Mouse (Mus musculus): ENCODE results near the gene Rubcn. TPM values are rescaled to one million over a fixed set of nuclear protein-coding genes. Genes with fewer than 3 reads are reported as not detected.
"Not testable (repeated sequence)": the region's sequence is repeated elsewhere in the genome, so short reads cannot be mapped to it uniquely, and the experiment has no call there.

The Rubcn gene
- total RNA-seq, 2 experiments from 2014 or later: 7.9 to 13.0 TPM

- ATAC-seq (replicated peaks; ENCODE audit: low FRiP score, poor library complexity, severe bottlenecking): not testable (repeated sequence)
Measured at GRCm38 (mm10) chr16:32875281-32875680, 2.3 kb downstream of the Rubcn start.

DNA sequence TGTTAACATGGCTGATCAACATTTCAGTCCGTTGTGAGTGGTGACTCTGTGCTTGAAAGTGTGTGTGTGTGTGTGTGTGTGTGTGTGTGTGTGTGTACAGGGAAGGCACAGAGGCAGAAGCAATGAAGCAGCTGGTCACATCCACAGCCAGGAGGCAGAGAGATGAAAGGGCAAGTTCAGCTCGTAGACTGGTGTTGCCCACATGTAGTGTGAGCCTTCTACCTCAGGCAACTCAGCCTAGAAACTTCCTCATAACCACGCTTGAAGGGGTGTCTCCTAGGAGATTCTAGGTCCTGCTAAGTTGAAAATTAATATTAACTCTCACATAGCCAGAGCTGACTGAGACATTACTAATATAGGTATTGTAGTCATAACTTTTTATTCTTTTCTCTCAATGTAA, 4.2 kb downstream of the Rubcn start:
- ATAC-seq (replicated peaks; ENCODE audit: low FRiP score, poor library complexity, severe bottlenecking): no peak

- no peak for ATAC-seq (replicated peaks; ENCODE audit: low FRiP score, poor library complexity, severe bottlenecking)
Measured at GRCm38 (mm10) chr16:32870231-32870630, 7.3 kb downstream of the Rubcn start.

- peak; percentile 91 for ATAC-seq (replicated peaks; ENCODE audit: low FRiP score, poor library complexity, severe bottlenecking)
Measured at GRCm38 (mm10) chr16:32867919-32868552, 9.5 kb downstream of the Rubcn start.

GRCm38 (mm10) chr16:32866713-32867112, 10.9 kb downstream of the Rubcn start:
- ATAC-seq (replicated peaks; ENCODE audit: low FRiP score, poor library complexity, severe bottlenecking): no peak

GRCm38 (mm10) chr16:32865401-32865800, 12.2 kb downstream of the Rubcn start:
- ATAC-seq (replicated peaks; ENCODE audit: low FRiP score, poor library complexity, severe bottlenecking): no peak

DNA sequence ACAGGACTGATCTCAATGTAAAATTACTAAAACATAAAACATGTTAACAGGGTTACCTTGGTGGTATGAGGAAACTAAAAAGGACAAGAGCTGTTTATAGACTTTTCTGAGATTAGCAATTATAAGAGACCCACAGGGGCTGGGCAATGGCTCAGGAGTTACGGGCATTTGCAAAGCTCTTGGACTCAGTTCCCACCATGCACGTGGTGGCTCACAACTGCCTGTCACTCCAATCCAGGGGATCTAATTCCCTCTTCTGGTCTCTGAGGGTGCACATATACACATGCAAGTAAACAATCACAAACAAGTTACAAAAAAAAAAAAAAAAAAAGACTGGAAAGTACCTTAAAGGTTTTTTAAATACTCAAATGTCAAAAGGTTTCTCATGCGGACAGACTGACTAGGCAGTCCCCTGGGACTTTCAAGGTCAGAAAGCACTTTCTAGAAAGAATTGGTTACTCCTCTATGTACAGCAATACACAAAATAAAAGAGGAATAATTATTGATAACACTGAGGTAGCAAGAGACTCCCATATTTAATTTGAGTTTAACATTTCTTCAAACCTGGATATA, 15.7 kb downstream of the Rubcn start:
- ATAC-seq (replicated peaks; ENCODE audit: low FRiP score, poor library complexity, severe bottlenecking): no peak

DNA sequence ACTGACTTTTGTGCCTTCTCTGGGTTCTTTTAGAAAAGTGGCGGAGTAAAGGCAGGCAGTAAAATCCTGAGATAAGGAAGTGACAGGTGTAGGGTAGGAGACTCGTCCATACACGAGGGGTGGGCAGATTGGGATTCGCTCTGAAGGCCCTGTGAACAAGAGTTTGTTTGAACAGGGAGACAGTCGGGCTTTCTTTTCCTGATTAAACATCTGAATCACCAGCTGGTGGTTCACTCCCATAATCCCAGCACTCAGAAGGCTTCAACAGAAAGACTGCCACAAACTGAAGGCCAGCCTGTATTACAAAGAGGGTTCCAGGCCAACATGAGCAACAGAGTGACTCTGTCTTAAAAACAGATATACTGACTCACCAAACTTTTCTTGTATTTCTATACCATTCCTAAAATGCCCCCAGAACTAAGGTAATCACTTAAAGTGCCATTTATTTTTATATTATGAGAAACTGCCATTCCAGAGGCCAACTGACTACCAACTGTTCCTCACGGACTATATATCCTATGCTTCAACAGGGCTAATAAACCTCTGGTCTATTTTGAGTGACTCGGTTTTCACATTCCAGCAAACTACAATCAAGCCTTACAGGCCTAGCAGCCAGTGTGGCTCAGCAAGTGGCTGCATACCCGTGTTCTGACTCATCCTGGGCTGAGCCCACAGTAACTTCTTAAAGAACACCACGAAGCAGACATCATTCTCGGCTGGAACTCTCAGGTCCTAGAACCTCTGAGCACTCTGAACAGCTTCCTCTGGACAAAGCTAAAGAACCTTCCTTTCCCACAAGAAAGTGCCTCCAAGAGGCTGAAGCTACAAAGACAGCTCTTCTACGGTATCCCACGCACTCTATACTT, 18.6 kb downstream of the Rubcn start:
- no peak for ATAC-seq (replicated peaks; ENCODE audit: low FRiP score, poor library complexity, severe bottlenecking)

- ATAC-seq (replicated peaks; ENCODE audit: low FRiP score, poor library complexity, severe bottlenecking): no peak
Measured at GRCm38 (mm10) chr16:32858356-32858755, 19.2 kb downstream of the Rubcn start.

DNA sequence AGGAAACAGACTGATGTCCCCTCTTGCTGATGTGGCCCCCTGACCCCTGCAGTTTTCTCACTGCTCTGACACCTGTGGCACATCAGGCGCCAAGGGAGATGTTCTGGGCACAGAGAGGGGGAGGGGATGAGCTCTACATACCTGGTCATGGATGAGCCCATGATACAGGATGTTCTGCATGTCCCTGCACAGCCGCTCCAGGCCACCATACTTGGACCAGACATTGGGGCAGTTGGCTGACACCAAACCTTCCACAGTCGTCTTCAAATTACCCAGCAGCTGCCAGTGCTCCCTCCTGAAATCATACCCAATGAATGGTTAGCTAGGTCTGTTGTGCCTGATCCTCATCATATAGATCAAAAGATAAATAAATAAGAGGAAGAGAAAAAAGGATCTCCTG, 20.8 kb downstream of the Rubcn start:
- ATAC-seq (replicated peaks; ENCODE audit: low FRiP score, poor library complexity, severe bottlenecking): no peak

DNA sequence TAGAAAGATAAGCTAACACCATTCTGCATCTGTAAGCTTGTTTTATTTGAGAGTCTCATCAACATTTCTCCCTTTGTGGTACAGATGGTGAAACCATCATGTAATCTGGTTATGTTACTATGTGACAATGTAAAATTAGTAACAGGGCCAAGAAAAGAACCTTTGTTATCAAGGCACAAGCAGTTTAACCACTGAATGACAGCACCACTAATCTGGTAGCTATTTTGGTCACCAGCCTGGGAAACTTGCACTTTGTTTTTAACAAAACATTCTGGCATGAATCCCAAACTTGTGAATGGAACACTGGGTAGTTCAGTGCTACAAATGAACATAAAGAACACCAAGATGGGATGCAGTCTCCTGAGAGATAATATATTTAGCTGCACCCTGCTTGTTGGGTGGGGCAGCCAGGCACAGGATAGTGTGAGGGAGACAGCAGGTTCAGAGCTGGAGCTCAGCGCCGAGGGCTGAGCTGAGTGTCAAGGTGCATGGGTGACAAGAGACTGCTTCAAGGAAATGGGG, 23.5 kb downstream of the Rubcn start:
- no peak for ATAC-seq (replicated peaks; ENCODE audit: low FRiP score, poor library complexity, severe bottlenecking)

DNA sequence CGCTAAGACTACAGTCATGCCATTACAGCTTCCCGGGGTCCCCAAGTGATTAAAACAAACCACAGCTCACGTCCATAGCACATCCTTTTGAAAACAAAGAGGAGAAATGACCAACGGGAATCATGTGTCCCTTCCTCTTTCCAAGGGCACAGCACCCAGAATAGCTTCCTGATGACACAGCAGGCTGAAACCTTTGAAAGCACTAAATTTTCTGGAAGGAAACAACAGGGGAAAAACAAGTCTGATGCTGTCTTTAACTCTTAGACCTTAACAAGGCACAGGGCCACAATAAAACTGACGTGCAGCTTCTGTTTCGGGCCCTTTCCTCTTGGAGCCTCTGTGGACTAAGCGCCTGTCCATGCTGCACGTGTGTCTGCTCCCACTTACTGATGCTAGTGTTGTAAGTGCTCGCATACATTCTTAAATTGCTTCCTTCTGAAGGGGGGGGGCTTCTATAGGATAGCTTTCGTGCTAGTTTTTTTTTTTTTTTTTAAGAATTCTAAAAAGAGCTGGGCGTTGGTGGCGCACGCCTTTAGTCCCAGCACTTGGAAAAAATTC, 24.0 kb downstream of the Rubcn start:
- ATAC-seq (replicated peaks; ENCODE audit: low FRiP score, poor library complexity, severe bottlenecking): no peak

GRCm38 (mm10) chr16:32849042-32849830, 28.3 kb downstream of the Rubcn start:
- ATAC-seq (replicated peaks; ENCODE audit: low FRiP score, poor library complexity, severe bottlenecking): no peak

DNA sequence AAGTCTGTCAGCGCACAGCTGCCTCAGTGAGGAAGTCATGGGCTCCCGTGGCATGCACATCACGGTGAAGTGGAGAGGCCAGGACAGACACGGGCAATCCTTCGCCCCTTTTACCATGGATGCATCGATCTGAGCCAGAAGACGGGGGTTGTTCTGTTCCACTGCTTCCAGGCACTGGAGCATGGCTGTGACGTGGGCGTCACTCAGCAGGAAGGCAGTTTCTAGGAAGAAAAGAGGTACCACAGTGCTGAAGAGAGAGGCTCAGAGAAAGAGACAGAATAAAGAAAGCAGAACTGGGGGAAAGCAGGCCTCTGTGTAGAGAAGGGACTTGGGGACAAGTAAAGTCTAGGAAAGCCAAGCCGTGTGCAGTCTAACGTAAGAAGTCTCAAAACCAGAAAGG, 30.5 kb downstream of the Rubcn start:
- ATAC-seq (replicated peaks; ENCODE audit: low FRiP score, poor library complexity, severe bottlenecking): no peak

DNA sequence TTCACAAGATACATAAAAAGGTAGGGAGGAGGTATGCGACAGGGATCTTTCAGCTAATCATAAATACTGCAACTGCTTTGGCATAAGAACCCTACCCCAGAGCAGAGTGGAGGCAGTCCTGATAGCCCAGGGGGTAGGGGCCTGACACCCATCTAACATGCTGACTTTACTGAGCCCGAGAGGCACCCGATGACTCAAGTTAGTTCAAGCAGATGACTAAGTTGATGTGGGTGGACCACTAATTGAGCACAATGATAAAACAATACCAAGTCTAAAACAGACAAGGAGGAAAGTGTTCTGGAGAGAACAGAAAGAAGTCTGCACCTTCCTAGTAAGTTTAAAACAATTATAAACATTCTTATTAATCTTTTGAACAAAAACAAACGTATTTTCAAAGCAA, 46.1 kb downstream of the Rubcn start:
- no peak for ATAC-seq (replicated peaks; ENCODE audit: low FRiP score, poor library complexity, severe bottlenecking)

- no peak for ATAC-seq (replicated peaks; ENCODE audit: low FRiP score, poor library complexity, severe bottlenecking)
Measured at GRCm38 (mm10) chr16:32829104-32829503, 48.5 kb downstream of the Rubcn start.

- ATAC-seq (replicated peaks; ENCODE audit: low FRiP score, poor library complexity, severe bottlenecking): no peak
Measured at GRCm38 (mm10) chr16:32826521-32826920, 51.0 kb downstream of the Rubcn start.

- no peak for ATAC-seq (replicated peaks; ENCODE audit: low FRiP score, poor library complexity, severe bottlenecking)
Measured at GRCm38 (mm10) chr16:32825380-32825779, 52.2 kb downstream of the Rubcn start.

DNA sequence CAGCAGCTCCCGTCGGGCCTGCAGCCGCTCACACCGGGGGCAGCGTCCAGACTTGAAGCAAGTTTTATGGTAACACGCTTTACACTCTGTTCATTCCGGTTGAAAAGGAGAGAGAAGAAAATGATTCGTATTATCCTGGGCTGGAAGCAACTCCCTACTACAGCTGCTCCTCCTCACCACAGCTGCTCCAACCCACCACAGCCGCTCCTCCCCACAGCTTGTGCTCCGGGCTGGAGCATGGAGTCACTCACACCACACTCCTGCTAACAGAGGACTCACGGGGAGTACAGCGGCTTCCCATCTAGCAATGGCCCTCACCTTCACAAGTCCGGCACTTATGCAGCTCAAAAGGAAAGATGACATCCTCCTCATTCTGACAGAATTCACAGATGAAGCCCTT, 53.5 kb downstream of the Rubcn start:
- ATAC-seq (replicated peaks; ENCODE audit: low FRiP score, poor library complexity, severe bottlenecking): no peak

DNA sequence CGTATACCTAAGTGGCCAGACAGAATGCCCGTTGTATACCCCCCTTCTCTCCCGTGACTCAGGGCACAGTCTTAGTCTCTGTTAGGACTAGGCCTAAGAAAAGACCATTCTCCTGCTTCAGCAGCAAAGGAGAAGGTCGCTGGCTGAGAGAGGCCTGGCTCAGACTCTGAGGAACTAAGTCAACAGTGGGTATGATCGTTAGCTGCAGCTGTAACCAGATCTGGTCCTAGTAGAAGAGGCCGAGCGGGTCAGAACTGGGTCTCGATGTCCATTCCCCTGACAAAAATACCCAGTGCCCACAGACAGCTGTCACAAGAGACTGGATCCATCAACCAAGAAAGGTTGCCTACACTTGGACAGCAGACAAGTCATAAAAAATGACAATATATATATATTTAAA, 54.1 kb downstream of the Rubcn start:
- no peak for ATAC-seq (replicated peaks; ENCODE audit: low FRiP score, poor library complexity, severe bottlenecking)

All from erythroid progenitor cell, adult 5-6 weeks (primary cell).